Mouse (Mus musculus): Measurements from ENCODE around the gene Snrnp35. TPM values are rescaled to one million over a fixed set of nuclear protein-coding genes. Genes with fewer than 3 reads are reported as not detected.

Gene Snrnp35
- polyA plus RNA-seq, 1 experiment from 2014 or later = 22.5 TPM

DNA sequence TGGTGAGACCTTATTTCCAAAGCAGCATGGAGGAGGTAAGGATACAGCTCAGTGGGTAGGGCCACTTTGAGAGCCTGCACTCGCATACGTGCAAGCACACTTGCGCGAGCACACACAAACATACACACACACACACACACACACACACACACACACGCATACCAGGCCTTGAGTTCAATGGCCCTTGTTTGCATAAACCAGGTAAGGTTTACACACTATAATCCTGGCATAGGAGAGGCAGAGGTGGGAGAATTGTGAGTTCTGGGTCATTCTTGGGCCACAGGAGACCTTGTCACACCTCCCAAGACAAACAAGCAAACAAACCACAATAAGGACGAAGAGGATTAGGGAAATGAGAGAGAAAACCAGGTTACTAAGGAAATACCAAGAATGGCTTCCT, 26.3 kb downstream of the Snrnp35 start:
- ATAC-seq (ENCODE audit: insufficient read depth, low FRiP score, low read depth) = peak; percentile 48; the same call in 1 of the 2 replicates
- Histone ChIP-seq H3K36me3 (peaks cover 15% of the 10 kb centered on the region; the same call in 1 of the 2 replicates), H3K9me3 (no peaks in the 10 kb centered on the region), H3K4me1 (peaks cover 4% of the 10 kb centered on the region; the same call in 1 of the 2 replicates), H3K27me3 (replicated peaks) (no peaks in the 10 kb centered on the region), H3K27ac (no peak overlapping the region), H3K9ac (no peak overlapping the region), H3K4me2 (no peak overlapping the region), H3K4me3 (replicated peaks) (no peak overlapping the region)
- 81% methylated on average over 6 of the region's 6 CpGs for WGBS

DNA sequence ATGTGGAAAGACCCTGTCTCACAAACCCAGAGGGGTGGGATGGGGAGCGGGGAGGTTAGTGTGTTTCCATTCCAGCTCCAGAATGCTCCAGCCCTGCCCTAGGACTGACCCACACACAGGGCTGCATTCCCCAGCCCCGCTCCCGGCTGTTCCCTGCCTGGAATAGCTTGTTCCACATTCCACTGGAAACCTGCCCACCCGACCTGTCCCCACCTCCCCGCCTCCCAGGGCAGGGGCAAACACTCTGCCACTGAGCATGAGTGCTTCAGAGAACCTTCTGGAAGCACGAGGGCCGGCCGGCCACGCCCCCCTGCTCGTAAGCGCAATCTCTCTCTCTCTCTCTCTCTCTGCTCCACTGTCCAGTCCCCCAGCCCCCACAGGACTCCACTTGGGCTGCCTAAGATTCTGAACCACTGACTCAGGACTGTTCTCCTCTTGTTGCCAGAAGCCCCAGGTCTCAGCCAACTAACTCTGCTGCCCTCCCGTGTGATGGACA, 26.9 kb downstream of the Snrnp35 start:
- Histone ChIP-seq H3K4me1 (peaks cover 4% of the 10 kb centered on the region; the same call in 1 of the 2 replicates), H3K9ac (no peak overlapping the region), H3K27me3 (replicated peaks) (no peaks in the 10 kb centered on the region), H3K4me2 (no peak overlapping the region), H3K27ac (no peak overlapping the region), H3K36me3 (peaks cover 19% of the 10 kb centered on the region; the same call in 1 of the 2 replicates), H3K4me3 (replicated peaks) (no peak overlapping the region), H3K9me3 (no peaks in the 10 kb centered on the region)
- WGBS = 63% methylated on average over 12 of the region's 12 CpGs
- ATAC-seq (ENCODE audit: insufficient read depth, low FRiP score, low read depth) = peak; percentile 20; the same call in 1 of the 2 replicates

- no peak for ATAC-seq (ENCODE audit: insufficient read depth, low FRiP score, low read depth)
- Histone ChIP-seq H3K27me3 (replicated peaks) (no peaks in the 10 kb centered on the region), H3K9ac (no peak overlapping the region), H3K4me3 (replicated peaks) (no peak overlapping the region), H3K9me3 (no peaks in the 10 kb centered on the region), H3K4me1 (peaks cover 4% of the 10 kb centered on the region; the same call in 1 of the 2 replicates), H3K4me2 (no peak overlapping the region), H3K36me3 (peaks cover 19% of the 10 kb centered on the region; the same call in 1 of the 2 replicates), H3K27ac (no peak overlapping the region)
- 83% methylated on average over 10 of the region's 10 CpGs for WGBS
Measured at GRCm38 (mm10) chr5:124510536-124511050, 27.7 kb downstream of the Snrnp35 start.

- H3K36me3 ChIP-seq = peaks cover 16% of the 10 kb centered on the region
- no peak overlapping the region for H3K9ac ChIP-seq
- H3K4me3 ChIP-seq (replicated peaks) = no peak overlapping the region
- H3K27me3 ChIP-seq (replicated peaks) = no peaks in the 10 kb centered on the region
- no peak overlapping the region for H3K4me2 ChIP-seq
- H3K27ac ChIP-seq = no peak overlapping the region
- no peaks in the 10 kb centered on the region for H3K4me1 ChIP-seq
- no peaks in the 10 kb centered on the region for H3K9me3 ChIP-seq
- 78% methylated on average over 5 of the region's 5 CpGs for WGBS
- no peak for ATAC-seq (ENCODE audit: insufficient read depth, low FRiP score, low read depth)
Measured at GRCm38 (mm10) chr5:124515789-124516188, 32.9 kb downstream of the Snrnp35 start.

GRCm38 (mm10) chr5:124518648-124519047, 35.7 kb downstream of the Snrnp35 start:
- 91% methylated on average over 10 of the region's 10 CpGs for WGBS
- ATAC-seq (ENCODE audit: insufficient read depth, low FRiP score, low read depth) = no peak

DNA sequence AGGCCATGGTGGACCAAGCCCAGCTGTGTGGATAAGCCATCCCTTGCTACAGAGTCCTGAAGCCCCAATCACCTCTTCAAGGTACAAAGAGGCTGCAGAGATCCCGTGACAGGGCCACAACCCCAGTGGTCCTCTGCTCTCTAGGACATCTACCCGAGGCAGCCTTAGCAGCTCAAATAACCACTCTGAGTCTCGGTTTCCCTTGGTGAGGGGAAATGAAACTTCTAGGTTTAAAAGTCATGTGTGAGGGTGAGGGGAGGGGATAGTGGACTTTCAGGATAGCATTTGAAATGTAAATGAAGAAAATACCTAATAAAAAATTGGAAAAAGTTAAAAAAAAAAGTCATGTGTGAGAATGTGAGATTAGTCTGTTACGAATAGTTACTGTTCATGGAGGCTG, 38.7 kb downstream of the Snrnp35 start:
- H3K4me2 ChIP-seq = no peak overlapping the region
- ATAC-seq (ENCODE audit: insufficient read depth, low FRiP score, low read depth) = no peak
- H3K9ac ChIP-seq = no peak overlapping the region
- no peaks in the 10 kb centered on the region for H3K27me3 ChIP-seq (replicated peaks)
- peaks cover 6% of the 10 kb centered on the region for H3K36me3 ChIP-seq
- no peaks in the 10 kb centered on the region for H3K9me3 ChIP-seq
- no peaks in the 10 kb centered on the region for H3K4me1 ChIP-seq
- H3K4me3 ChIP-seq (replicated peaks) = no peak overlapping the region
- H3K27ac ChIP-seq = no peak overlapping the region
- 88% methylated on average over 4 of the region's 4 CpGs for WGBS

More at GRCm38 (mm10) chr5:124518648-124519047, 35.7 kb downstream of the Snrnp35 start:
- Histone ChIP-seq H3K9me3 (no peaks in the 10 kb centered on the region), H3K9ac (no peak overlapping the region), H3K4me1 (no peaks in the 10 kb centered on the region), H3K4me3 (replicated peaks) (no peak overlapping the region), H3K4me2 (no peak overlapping the region), H3K36me3 (peaks cover 13% of the 10 kb centered on the region), H3K27me3 (replicated peaks) (no peaks in the 10 kb centered on the region), H3K27ac (no peak overlapping the region)

- WGBS = 93% methylated on average over 8 of the region's 8 CpGs
- Histone ChIP-seq H3K4me3 (replicated peaks) (no peak overlapping the region), H3K27ac (no peak overlapping the region), H3K4me2 (no peak overlapping the region), H3K27me3 (replicated peaks) (no peaks in the 10 kb centered on the region), H3K9ac (no peak overlapping the region), H3K9me3 (no peaks in the 10 kb centered on the region), H3K36me3 (peaks cover 6% of the 10 kb centered on the region), H3K4me1 (0 out of 2 replicates have a peak, but pooled peaks cover under 1% of the 10 kb centered on the region)
- no peak for ATAC-seq (ENCODE audit: insufficient read depth, low FRiP score, low read depth)
Measured at GRCm38 (mm10) chr5:124523032-124523431, 40.1 kb downstream of the Snrnp35 start.

- Histone ChIP-seq H3K27me3 (replicated peaks) (no peaks in the 10 kb centered on the region), H3K9me3 (no peaks in the 10 kb centered on the region), H3K4me1 (peaks cover 19% of the 10 kb centered on the region), H3K27ac (no peak overlapping the region), H3K9ac (no peak overlapping the region), H3K36me3 (peaks cover 6% of the 10 kb centered on the region), H3K4me2 (no peak overlapping the region), H3K4me3 (replicated peaks) (no peak overlapping the region)
- WGBS = 88% methylated on average over 5 of the region's 5 CpGs
- ATAC-seq (ENCODE audit: insufficient read depth, low FRiP score, low read depth) = no peak
Measured at GRCm38 (mm10) chr5:124524943-124525342, 42.0 kb downstream of the Snrnp35 start.

GRCm38 (mm10) chr5:124528351-124528750, 45.4 kb downstream of the Snrnp35 start:
- H3K4me2 ChIP-seq = peak overlapping the region; percentile 81
- peaks cover 35% of the 10 kb centered on the region for H3K4me1 ChIP-seq
- H3K27me3 ChIP-seq (replicated peaks) = no peaks in the 10 kb centered on the region
- H3K9ac ChIP-seq = no peak overlapping the region
- ATAC-seq (ENCODE audit: insufficient read depth, low FRiP score, low read depth) = no peak
- H3K36me3 ChIP-seq = no peaks in the 10 kb centered on the region
- no peak overlapping the region; the same call in 1 of the 2 replicates for H3K4me3 ChIP-seq (replicated peaks)
- H3K9me3 ChIP-seq = no peaks in the 10 kb centered on the region
- WGBS = 54% methylated on average over 4 of the region's 4 CpGs
- H3K27ac ChIP-seq = no peak overlapping the region

DNA sequence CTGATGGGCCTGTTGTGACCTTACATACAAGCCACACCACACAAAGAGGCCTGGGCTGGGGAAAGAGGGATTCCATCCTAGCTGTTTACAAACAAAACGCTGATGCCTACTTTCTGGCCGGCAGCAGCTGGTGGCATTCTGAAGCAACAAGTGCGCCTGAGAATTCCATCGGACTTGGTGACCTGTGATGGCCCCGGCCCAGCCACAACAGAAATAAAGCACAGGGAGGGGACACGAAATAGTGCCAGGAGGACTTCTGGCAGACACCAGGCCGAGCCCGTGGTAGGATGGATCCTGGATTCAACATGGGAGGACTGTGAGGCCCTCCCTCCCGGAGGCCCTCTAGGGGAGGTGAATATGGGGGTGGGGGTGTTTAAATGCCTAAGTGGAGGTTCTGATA, 45.9 kb downstream of the Snrnp35 start:
- no peak for ATAC-seq (ENCODE audit: insufficient read depth, low FRiP score, low read depth)
- Histone ChIP-seq H3K4me2 (peak overlapping the region; percentile 81), H3K9ac (0 out of 2 replicates have a peak overlapping the region, but pooled peaks have one; percentile 6), H3K27ac (peak overlapping the region; percentile 10; the same call in 1 of the 2 replicates), H3K4me1 (peaks cover 35% of the 10 kb centered on the region), H3K9me3 (no peaks in the 10 kb centered on the region), H3K27me3 (replicated peaks) (no peaks in the 10 kb centered on the region), H3K4me3 (replicated peaks) (peak overlapping the region; percentile 80), H3K36me3 (no peaks in the 10 kb centered on the region)
- 22% methylated on average over 9 of the region's 9 CpGs for WGBS

- Histone ChIP-seq H3K9me3 (no peaks in the 10 kb centered on the region), H3K9ac (0 out of 2 replicates have a peak overlapping the region, but pooled peaks have one; percentile 6), H3K36me3 (no peaks in the 10 kb centered on the region), H3K4me2 (peak overlapping the region; percentile 81), H3K4me3 (replicated peaks) (peak overlapping the region; percentile 80), H3K27ac (peak overlapping the region; percentile 10; the same call in 1 of the 2 replicates), H3K4me1 (peaks cover 35% of the 10 kb centered on the region), H3K27me3 (replicated peaks) (no peaks in the 10 kb centered on the region)
- WGBS = 20% methylated on average over 8 of the region's 8 CpGs
- no peak for ATAC-seq (ENCODE audit: insufficient read depth, low FRiP score, low read depth)
Measured at GRCm38 (mm10) chr5:124529191-124529651, 46.3 kb downstream of the Snrnp35 start.

GRCm38 (mm10) chr5:124529697-124530096, 46.8 kb downstream of the Snrnp35 start:
- Histone ChIP-seq H3K27ac (no peak overlapping the region), H3K4me3 (replicated peaks) (peak overlapping the region; percentile 80), H3K9ac (no peak overlapping the region), H3K4me2 (peak overlapping the region; percentile 81), H3K27me3 (replicated peaks) (no peaks in the 10 kb centered on the region), H3K9me3 (no peaks in the 10 kb centered on the region), H3K4me1 (peaks cover 35% of the 10 kb centered on the region), H3K36me3 (no peaks in the 10 kb centered on the region)
- WGBS = 42% methylated on average over 8 of the region's 8 CpGs
- no peak for ATAC-seq (ENCODE audit: insufficient read depth, low FRiP score, low read depth)

All from stomach, embryonic 15.5 days (tissue).